Mouse (Mus musculus): ENCODE data around the gene Myh9.
"Not testable (repeated sequence)": the region's sequence is repeated elsewhere in the genome, so short reads cannot be mapped to it uniquely, and the experiment has no call there.

Myh9 gene

GRCm38 (mm10) chr15:77866583-77867220 is 24.7 kb upstream of the Myh9 start:
- DNase-seq, result no peak

- DNase-seq, result no peak
Observed at GRCm38 (mm10) chr15:77864063-77864758, 22.2 kb upstream of the Myh9 start.

GRCm38 (mm10) chr15:77862991-77863972 is 21.3 kb upstream of the Myh9 start:
- DNase-seq, result no peak

GRCm38 (mm10) chr15:77860081-77860665 is 18.2 kb upstream of the Myh9 start:
- DNase-seq, result peak; percentile 41

GRCm38 (mm10) chr15:77857662-77858156 is 15.7 kb upstream of the Myh9 start:
- peak; percentile 77 for DNase-seq

- DNase-seq, result no peak
Observed at GRCm38 (mm10) chr15:77856541-77856940, 14.6 kb upstream of the Myh9 start.

- DNase-seq, result no peak
Observed at GRCm38 (mm10) chr15:77855301-77855700, 13.3 kb upstream of the Myh9 start.

GRCm38 (mm10) chr15:77852001-77852400 is 10.0 kb upstream of the Myh9 start:
- no peak for DNase-seq

GRCm38 (mm10) chr15:77851136-77851535 is 9.2 kb upstream of the Myh9 start:
- DNase-seq, result no peak

- no peak for DNase-seq
Observed at GRCm38 (mm10) chr15:77849572-77850229, 7.7 kb upstream of the Myh9 start.

GRCm38 (mm10) chr15:77849039-77849436 is 7.1 kb upstream of the Myh9 start:
- no peak for DNase-seq

- no peak for DNase-seq
Observed at GRCm38 (mm10) chr15:77848415-77849038, 6.6 kb upstream of the Myh9 start.

GRCm38 (mm10) chr15:77847826-77848225 is 5.9 kb upstream of the Myh9 start:
- no peak for DNase-seq

GRCm38 (mm10) chr15:77847108-77847507 is 5.1 kb upstream of the Myh9 start:
- DNase-seq, result no peak

GRCm38 (mm10) chr15:77845931-77846595 is 4.1 kb upstream of the Myh9 start:
- DNase-seq, result not testable (repeated sequence)

GRCm38 (mm10) chr15:77844955-77845635 is 3.1 kb upstream of the Myh9 start:
- no peak for DNase-seq

GRCm38 (mm10) chr15:77844048-77844447 is 2.1 kb upstream of the Myh9 start:
- no peak for DNase-seq

- DNase-seq, result not testable (repeated sequence)
Observed at GRCm38 (mm10) chr15:77843494-77844041, 1.6 kb upstream of the Myh9 start.

- no peak for DNase-seq
Observed at GRCm38 (mm10) chr15:77843046-77843445, 1.1 kb upstream of the Myh9 start.

- DNase-seq, result no peak
Observed at GRCm38 (mm10) chr15:77841361-77842046, 471 bp downstream of the Myh9 start.

Measured in right cerebral cortex, adult 18-20 months (tissue).